Mouse (Mus musculus) heart, adult 2 months (tissue): ENCODE data around the gene Sohlh2. TPM values are rescaled to one million over a fixed set of nuclear protein-coding genes. Genes with fewer than 3 reads are reported as not detected.

Experiments used
- DNase-seq, 2 experiments: peaks; one replicate each; pipeline ENCODE4 v3.0.0; 2021
- H3K27ac ChIP-seq: fragments of 200-600 bp; 2 replicates; pipeline ENCODE4 v1.8.1; 2022
- H3K27me3 ChIP-seq: fragments of 200-500 bp; 2 replicates; pipeline ENCODE4 v1.6.1; 2012; ENCODE audit warnings: mild to moderate bottlenecking, low read length, inconsistent platforms, mixed read lengths; ENCODE audit not compliant: control insufficient read depth, insufficient read depth
- H3K36me3 ChIP-seq: fragments of 200-500 bp; 2 replicates; pipeline ENCODE4 v1.6.1; 2012; ENCODE audit warnings: low read length, inconsistent platforms; ENCODE audit not compliant: control insufficient read depth, insufficient read depth
- H3K4me1 ChIP-seq: fragments of 200-500 bp; 2 replicates; pipeline ENCODE4 v1.6.1; 2011; ENCODE audit warnings: low read length; ENCODE audit not compliant: control insufficient read depth, insufficient read depth
- H3K4me3 ChIP-seq: fragments of 200-600 bp; 2 replicates; pipeline ENCODE4 v1.8.1; 2022
- H3K79me2 ChIP-seq: fragments of 200-500 bp; replicated peaks from 2 replicates; pipeline ENCODE4 v1.6.1; 2012; ENCODE audit warnings: mild to moderate bottlenecking, inconsistent platforms, low read length, moderate library complexity, mixed read lengths; ENCODE audit not compliant: control insufficient read depth, insufficient read depth
- H3K9ac ChIP-seq: fragments of 200-500 bp; 2 replicates; pipeline ENCODE4 v1.6.1; 2012; ENCODE audit warnings: low read depth, mild to moderate bottlenecking, control low read depth, inconsistent platforms, low read length, mixed read lengths
- CTCF ChIP-seq: fragments of 200-600 bp; IDR thresholded peaks from 2 replicates; pipeline ENCODE4 v1.8.1; 2022; ENCODE audit warnings: antibody characterized with exemption, mild to moderate bottlenecking, moderate library complexity
- EP300 ChIP-seq: fragments of 200-500 bp; IDR thresholded peaks from 2 replicates; pipeline ENCODE4 v1.6.1; 2011; ENCODE audit warnings: low read depth, low read length, control low read depth; ENCODE audit not compliant: insufficient read depth
- POLR2A ChIP-seq: fragments of 200-500 bp; IDR thresholded peaks from 2 replicates; pipeline ENCODE4 v1.6.1; 2011; ENCODE audit warnings: mild to moderate bottlenecking, low read depth, low read length, control low read depth; ENCODE audit not compliant: insufficient read depth
- WGBS: fragments of 180-500 bp; shearing (Covaris S2); methylation state at CpG from one replicate; pipeline ENCODE4 v1.1.7; 2018; 5-methylcytosine and 5-hydroxymethylcytosine counted together
- intact Hi-C: fragments of 180-260 bp; cut with DNase I; formaldehyde crosslinking; loops from one replicate; pipeline ENCODE4 v1.15.1; 2025
- long read RNA-seq: library from polyadenylated mRNA; stranded (forward); transcript quantifications from one replicate; pipeline ENCODE4 v2.0.0, GENCODE M21; 2021
- polyA plus RNA-seq: library from polyadenylated mRNA; depleted of rRNA; stranded (reverse); fragments of >200 nt; gene quantifications from 2 replicates; pipeline ENCODE4 v1.2.3, GENCODE M21; 2012; rRNA removed
- total RNA-seq, 2 experiments: library from RNA; stranded (reverse); gene quantifications; 2 replicates each; pipeline ENCODE4 v1.2.3; 2021

The Sohlh2 gene
- total RNA-seq (not detected), polyA plus RNA-seq (not detected in 2 replicates)
- long read RNA-seq, result 0 reads

GRCm38 (mm10) chr3:55181766-55182165 lies at the start of gene Sohlh2:
TSS of gene Sohlh2 (plus strand) at chr3:55182028.
- WGBS, result 93% methylated on average over 22 of the region's 22 CpGs
- intact Hi-C loops, result no loop called here
- Histone ChIP-seq H3K36me3 (no peaks in the 10 kb centered on the region), H3K79me2 (no peaks in the 10 kb centered on the region), H3K4me3 (no peak within 1 kb of the TSS), H3K27me3 (no peaks in the 10 kb centered on the region), H3K9ac (no peak within 1 kb of the TSS), H3K4me1 (no peaks in the 10 kb centered on the region), H3K27ac (no peak within 1 kb of the TSS)
- no peak for TF ChIP-seq POLR2A
- no peak for DNase-seq

- Histone ChIP-seq H3K4me3 (no peak within 1 kb of the TSS), H3K9ac (no peak within 1 kb of the TSS), H3K79me2 (no peaks in the 10 kb centered on the region), H3K27ac (no peak within 1 kb of the TSS), H3K4me1 (no peaks in the 10 kb centered on the region), H3K36me3 (no peaks in the 10 kb centered on the region), H3K27me3 (no peaks in the 10 kb centered on the region)
- TF ChIP-seq EP300, result no peak
- no peak for TF ChIP-seq CTCF
- no peak for TF ChIP-seq POLR2A
- intact Hi-C loops, result no loop called here
- no peak for DNase-seq
Observed at GRCm38 (mm10) chr3:55137039-55137438, 44.8 kb upstream of the Sohlh2 start, which contains the start of gene Ccdc169. TSS of gene Ccdc169 (plus strand) at chr3:55137339.

GRCm38 (mm10) chr3:55139837-55140236 lies 42.0 kb upstream of the Sohlh2 start:
- no peak for TF ChIP-seq POLR2A
- TF ChIP-seq EP300, result no peak
- no peak for TF ChIP-seq CTCF
- intact Hi-C loops, result no loop called here
- 94% methylated on average over 12 of the region's 12 CpGs for WGBS
- Histone ChIP-seq H3K4me1 (no peaks in the 10 kb centered on the region), H3K9ac (no peak overlapping the region), H3K79me2 (no peaks in the 10 kb centered on the region), H3K27ac (no peak overlapping the region), H3K27me3 (no peaks in the 10 kb centered on the region), H3K36me3 (no peaks in the 10 kb centered on the region), H3K4me3 (no peak overlapping the region)
- no peak for DNase-seq

DNA sequence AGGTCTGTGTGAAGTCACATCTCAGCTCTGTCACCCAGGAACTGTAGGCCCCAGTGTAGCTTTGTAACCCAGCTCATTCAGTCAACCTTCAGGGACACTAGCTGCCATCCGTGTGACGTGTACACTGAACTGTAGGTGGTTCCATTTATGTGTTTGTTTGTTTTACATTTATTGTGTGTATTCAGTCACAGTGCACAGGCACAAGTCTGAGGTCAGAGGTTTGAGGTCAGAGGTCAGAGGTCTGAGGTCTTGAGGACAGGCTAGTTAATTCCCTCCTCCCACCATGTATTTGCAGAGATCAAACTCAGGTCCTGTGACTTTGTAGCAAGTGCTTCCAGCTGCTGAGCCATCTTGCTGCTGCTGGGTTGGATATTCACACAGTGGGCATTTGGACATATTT lies 40.4 kb upstream of the Sohlh2 start:
- Histone ChIP-seq H3K27ac (no peak overlapping the region), H3K79me2 (no peaks in the 10 kb centered on the region), H3K4me1 (no peaks in the 10 kb centered on the region), H3K9ac (no peak overlapping the region), H3K36me3 (no peaks in the 10 kb centered on the region), H3K27me3 (no peaks in the 10 kb centered on the region), H3K4me3 (no peak overlapping the region)
- DNase-seq, result no peak
- intact Hi-C loops, result no loop called here
- WGBS, result 93% methylated on average over 2 of the region's 2 CpGs
- TF ChIP-seq EP300 (no peak), POLR2A (no peak), CTCF (no peak)

DNA sequence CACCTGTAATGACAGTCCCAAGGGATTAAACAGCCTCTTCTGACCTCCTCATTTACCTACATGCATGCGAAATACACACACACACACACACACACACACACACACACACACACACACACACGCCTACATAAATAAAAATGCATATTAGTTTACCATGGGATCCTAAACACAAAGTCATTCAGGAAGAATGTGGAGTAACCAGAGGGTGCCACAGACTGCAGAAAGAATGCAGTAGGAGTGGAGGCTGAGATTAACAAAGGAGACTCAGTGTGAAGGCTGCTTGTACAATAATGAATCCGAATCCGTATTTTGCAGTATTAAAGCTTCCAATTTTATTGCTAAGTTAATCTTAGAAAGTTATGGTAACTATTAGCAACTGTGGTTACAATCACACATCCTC lies 36.9 kb upstream of the Sohlh2 start:
- intact Hi-C loops, result no loop called here
- Histone ChIP-seq H3K79me2 (no peaks in the 10 kb centered on the region), H3K27ac (no peak overlapping the region), H3K27me3 (no peaks in the 10 kb centered on the region), H3K36me3 (no peaks in the 10 kb centered on the region), H3K4me3 (no peak overlapping the region), H3K4me1 (no peaks in the 10 kb centered on the region), H3K9ac (no peak overlapping the region)
- DNase-seq, result no peak
- 77% methylated on average over 4 of the region's 4 CpGs for WGBS
- TF ChIP-seq EP300 (no peak), CTCF (no peak), POLR2A (no peak)

- no peaks in the 10 kb centered on the region for H3K27me3 ChIP-seq
- H3K27ac ChIP-seq, result no peak overlapping the region
- no peak for DNase-seq
- H3K4me1 ChIP-seq, result no peaks in the 10 kb centered on the region
- no peaks in the 10 kb centered on the region for H3K36me3 ChIP-seq
- no peak overlapping the region for H3K9ac ChIP-seq
- intact Hi-C loops, result no loop called here
- H3K79me2 ChIP-seq, result no peaks in the 10 kb centered on the region
- WGBS, result 71% methylated on average over 6 of the region's 6 CpGs
- TF ChIP-seq CTCF (no peak), EP300 (no peak), POLR2A (no peak)
- H3K4me3 ChIP-seq, result no peak overlapping the region
Observed at GRCm38 (mm10) chr3:55146441-55146840, 35.4 kb upstream of the Sohlh2 start.

GRCm38 (mm10) chr3:55147156-55147555 lies 34.7 kb upstream of the Sohlh2 start:
- TF ChIP-seq POLR2A (no peak), EP300 (no peak), CTCF (no peak)
- 75% methylated on average over 2 of the region's 2 CpGs for WGBS
- Histone ChIP-seq H3K79me2 (no peaks in the 10 kb centered on the region), H3K9ac (no peak overlapping the region), H3K36me3 (no peaks in the 10 kb centered on the region), H3K27ac (no peak overlapping the region), H3K4me1 (no peaks in the 10 kb centered on the region), H3K27me3 (no peaks in the 10 kb centered on the region), H3K4me3 (no peak overlapping the region)
- intact Hi-C loops, result no loop called here
- no peak for DNase-seq
